Mouse (Mus musculus) lung, adult 2 months (tissue): ENCODE results near the gene Tas2r135.

ENCODE experiments used
- CTCF ChIP-seq: fragments of 200-500 bp; IDR thresholded peaks from 2 replicates; pipeline ENCODE4 v1.5.1; 2011; ENCODE audit warnings: mild to moderate bottlenecking, low read length, control low read depth; ENCODE audit not compliant: insufficient read depth
- POLR2A ChIP-seq: fragments of 200-500 bp; IDR thresholded peaks from 2 replicates; pipeline ENCODE4 v1.6.1; 2011; ENCODE audit warnings: low read depth, mild to moderate bottlenecking, control low read depth, low read length, borderline replicate concordance; ENCODE audit errors: extremely low read depth

- TF ChIP-seq POLR2A = no peak
- no peak for TF ChIP-seq CTCF
Observed at GRCm38 (mm10) chr6:42372001-42372400, 33.2 kb upstream of the Tas2r135 start.
